Mouse (Mus musculus): Measurements from ENCODE around the gene Mgll. TPM values are rescaled to one million over a fixed set of nuclear protein-coding genes. Genes with fewer than 3 reads are reported as not detected.

The Mgll gene
- polyA plus RNA-seq, 1 experiment from 2014 or later: 4.6 TPM

DNA sequence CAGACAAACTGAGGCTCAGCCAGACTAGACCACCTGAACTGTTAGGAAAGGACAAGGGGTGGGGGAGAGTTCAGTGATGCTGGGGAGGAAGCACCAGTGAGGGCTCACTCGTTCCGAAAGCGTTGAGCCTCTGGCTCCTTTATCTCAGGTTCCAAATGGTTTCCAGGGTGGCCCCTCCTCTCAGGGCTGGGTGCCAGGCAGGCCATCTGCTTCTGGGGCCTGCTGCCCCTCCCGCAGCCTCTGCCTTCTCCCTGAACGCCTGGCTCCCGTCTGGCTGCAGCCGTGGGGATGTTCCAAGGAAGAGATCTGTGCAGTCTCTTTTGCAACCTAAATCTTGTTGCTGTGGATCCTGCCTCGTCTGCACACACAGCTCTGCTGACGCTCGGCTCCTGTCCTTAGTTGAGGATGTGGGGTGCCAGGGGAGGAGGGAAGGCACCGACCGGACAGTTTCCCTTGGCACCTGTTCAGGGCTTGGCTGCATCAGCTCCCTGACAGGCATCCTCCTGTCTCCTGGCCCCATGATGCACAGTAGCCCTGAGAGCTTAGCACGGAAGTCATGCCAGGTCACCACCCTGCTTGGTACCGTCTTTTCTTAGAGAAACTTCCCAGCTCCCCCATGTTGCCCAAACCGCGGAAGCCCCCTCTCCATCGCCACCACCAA, 35.7 kb downstream of the Mgll start:
- H3K27me3 ChIP-seq (ENCODE audit: control insufficient read depth, insufficient read depth, low read length): no peaks in the 10 kb centered on the region
- no peak overlapping the region for H3K9ac ChIP-seq (ENCODE audit: low read depth, low read length)
- WGBS: 73% methylated on average over 17 of the region's 17 CpGs
- no peak overlapping the region for H3K27ac ChIP-seq (ENCODE audit: low read depth, low read length)
- H3K36me3 ChIP-seq (ENCODE audit: control insufficient read depth, insufficient read depth, low read length): no peaks in the 10 kb centered on the region
- ATAC-seq (ENCODE audit: low FRiP score) (no peak), DNase-seq (ENCODE audit: low spot score) (no peak)
- H3K4me2 ChIP-seq (replicated peaks; ENCODE audit: low read depth, low read length): no peak overlapping the region
- no peaks in the 10 kb centered on the region for H3K9me3 ChIP-seq (ENCODE audit: control insufficient read depth, low read length)
- H3K4me1 ChIP-seq (replicated peaks; ENCODE audit: control insufficient read depth, insufficient read depth, low read length): no peaks in the 10 kb centered on the region; the same call in 1 of the 2 replicates
- no peak overlapping the region for H3K4me3 ChIP-seq (ENCODE audit: low read depth, low read length)

DNA sequence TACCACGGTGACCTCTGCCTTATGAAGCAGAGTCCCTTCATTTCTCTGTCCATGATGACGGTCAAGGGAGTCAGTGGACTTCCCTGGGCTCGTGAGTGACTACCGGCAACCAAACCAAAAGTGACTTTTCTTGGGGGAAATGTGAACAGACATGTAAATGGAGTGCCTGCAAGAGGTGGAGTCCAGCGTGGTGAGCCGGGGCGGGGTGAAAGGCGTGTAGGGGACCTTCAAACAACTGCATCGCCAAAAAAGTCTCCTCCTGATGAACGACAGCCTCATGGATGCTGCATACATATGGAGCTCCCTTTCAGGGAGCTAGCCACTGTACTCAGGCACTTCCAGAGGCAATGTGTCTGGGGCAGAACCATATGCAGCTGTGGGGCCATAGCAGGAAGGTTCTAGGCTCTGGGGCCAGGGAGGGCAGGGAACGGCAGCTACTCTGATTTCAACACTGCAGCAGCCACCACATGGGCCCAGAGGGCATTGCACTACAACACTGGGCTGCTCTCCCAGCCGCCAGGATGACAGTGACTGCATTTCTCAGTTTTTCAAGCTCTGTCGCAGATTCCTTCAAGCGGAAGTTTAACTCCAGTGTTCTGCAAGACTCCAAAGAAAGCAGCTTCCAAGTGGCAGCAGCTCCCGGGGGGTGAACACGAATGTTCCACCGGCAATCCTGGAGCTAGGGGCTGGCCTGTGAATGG, 36.9 kb downstream of the Mgll start:
- no peak overlapping the region for H3K9ac ChIP-seq (ENCODE audit: low read depth, low read length)
- WGBS: 68% methylated on average over 17 of the region's 17 CpGs
- H3K4me3 ChIP-seq (ENCODE audit: low read depth, low read length): no peak overlapping the region
- no peak for ATAC-seq (ENCODE audit: low FRiP score)
- DNase-seq (ENCODE audit: low spot score): no peak
- no peak overlapping the region for H3K27ac ChIP-seq (ENCODE audit: low read depth, low read length)
- H3K4me2 ChIP-seq (replicated peaks; ENCODE audit: low read depth, low read length): no peak overlapping the region
- no peaks in the 10 kb centered on the region for H3K9me3 ChIP-seq (ENCODE audit: control insufficient read depth, low read length)
- no peaks in the 10 kb centered on the region for H3K36me3 ChIP-seq (ENCODE audit: control insufficient read depth, insufficient read depth, low read length)
- H3K27me3 ChIP-seq (ENCODE audit: control insufficient read depth, insufficient read depth, low read length): no peaks in the 10 kb centered on the region
- no peaks in the 10 kb centered on the region; the same call in 1 of the 2 replicates for H3K4me1 ChIP-seq (replicated peaks; ENCODE audit: control insufficient read depth, insufficient read depth, low read length)

DNA sequence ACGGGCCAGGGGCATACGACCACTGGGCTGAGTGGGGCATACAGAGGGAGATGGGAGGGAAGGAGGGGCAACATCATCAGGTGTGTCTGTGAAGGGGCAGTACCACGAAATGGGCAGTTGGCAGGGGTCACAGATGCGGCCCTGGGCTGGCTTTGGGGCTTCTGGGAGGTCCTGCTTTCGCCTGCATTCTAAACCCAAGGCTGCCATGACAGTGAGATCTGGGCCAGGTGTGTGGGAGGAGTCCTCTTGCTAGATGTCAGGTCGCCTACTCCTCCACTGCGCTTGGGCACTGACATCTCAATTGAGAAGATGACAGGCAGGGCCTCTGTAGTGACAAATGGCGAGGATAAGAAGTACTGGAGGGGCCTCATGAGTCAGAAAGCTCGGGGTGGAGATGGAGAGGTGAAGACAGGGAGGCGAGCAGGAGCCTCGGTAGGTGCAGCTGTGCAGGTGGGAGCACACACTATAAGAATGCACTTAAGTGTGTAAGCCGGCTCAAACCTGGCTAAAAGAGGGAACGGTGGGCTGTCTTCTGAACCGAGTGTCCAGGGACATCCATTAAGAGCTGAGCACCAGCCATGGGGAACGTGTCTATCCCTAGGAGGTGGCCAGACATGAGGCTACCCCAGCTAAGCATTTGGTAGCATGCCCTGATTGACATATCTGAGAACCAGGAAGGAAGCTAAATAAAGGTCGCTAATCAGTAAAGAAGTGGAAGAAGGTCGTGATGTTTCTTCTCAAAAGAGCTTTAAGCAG, 37.6 kb downstream of the Mgll start:
- DNase-seq (ENCODE audit: low spot score) (no peak), ATAC-seq (ENCODE audit: low FRiP score) (no peak)
- WGBS: 77% methylated on average over 17 of the region's 17 CpGs
- H3K27me3 ChIP-seq (ENCODE audit: control insufficient read depth, insufficient read depth, low read length): no peaks in the 10 kb centered on the region
- H3K4me3 ChIP-seq (ENCODE audit: low read depth, low read length): no peak overlapping the region
- H3K4me1 ChIP-seq (replicated peaks; ENCODE audit: control insufficient read depth, insufficient read depth, low read length): no peaks in the 10 kb centered on the region; the same call in 1 of the 2 replicates
- no peaks in the 10 kb centered on the region for H3K36me3 ChIP-seq (ENCODE audit: control insufficient read depth, insufficient read depth, low read length)
- H3K9me3 ChIP-seq (ENCODE audit: control insufficient read depth, low read length): no peaks in the 10 kb centered on the region
- H3K4me2 ChIP-seq (replicated peaks; ENCODE audit: low read depth, low read length): no peak overlapping the region
- H3K9ac ChIP-seq (ENCODE audit: low read depth, low read length): no peak overlapping the region
- H3K27ac ChIP-seq (ENCODE audit: low read depth, low read length): no peak overlapping the region

DNA sequence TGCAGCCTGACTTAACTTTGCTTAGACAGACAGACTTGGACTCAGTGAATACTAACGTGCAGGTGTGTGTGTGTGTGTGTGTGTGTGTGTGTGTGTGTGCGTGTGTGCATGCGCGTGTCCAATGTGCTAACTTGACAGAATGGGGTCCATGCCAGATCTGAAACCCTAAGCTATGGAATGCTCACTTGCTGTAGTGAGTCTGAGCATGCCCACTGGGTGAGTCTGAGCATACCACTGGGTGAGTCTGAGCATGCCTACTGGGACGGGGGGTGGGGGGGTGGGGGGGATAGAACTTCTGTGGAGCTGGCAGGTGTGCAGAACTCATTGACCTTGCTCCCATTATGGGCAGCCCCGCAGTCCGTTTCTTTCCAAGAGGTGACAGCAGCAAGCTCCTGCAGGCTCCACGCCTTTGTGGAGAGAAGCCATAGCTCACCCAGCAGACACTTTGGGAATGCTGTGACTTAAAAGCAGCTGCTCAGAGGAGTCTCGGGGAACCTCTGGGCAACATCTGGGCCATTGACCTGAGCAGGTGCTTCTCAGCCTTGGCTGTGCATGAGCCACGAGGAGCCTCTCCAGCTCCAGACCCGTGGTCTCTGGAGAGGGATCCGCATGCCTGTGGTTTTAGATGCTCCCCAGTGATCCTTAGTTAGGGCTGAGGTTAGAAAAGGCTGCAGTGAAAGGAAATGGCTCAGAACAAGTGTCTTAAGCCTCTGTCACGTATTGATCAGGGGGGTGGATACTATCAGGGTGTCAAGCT, 38.4 kb downstream of the Mgll start:
- H3K27ac ChIP-seq (ENCODE audit: low read depth, low read length): no peak overlapping the region
- no peak overlapping the region for H3K9ac ChIP-seq (ENCODE audit: low read depth, low read length)
- H3K4me3 ChIP-seq (ENCODE audit: low read depth, low read length): no peak overlapping the region
- DNase-seq (ENCODE audit: low spot score) (no peak), ATAC-seq (ENCODE audit: low FRiP score) (no peak)
- H3K36me3 ChIP-seq (ENCODE audit: control insufficient read depth, insufficient read depth, low read length): no peaks in the 10 kb centered on the region
- WGBS: 81% methylated on average over 13 of the region's 13 CpGs
- no peak overlapping the region for H3K4me2 ChIP-seq (replicated peaks; ENCODE audit: low read depth, low read length)
- H3K27me3 ChIP-seq (ENCODE audit: control insufficient read depth, insufficient read depth, low read length): no peaks in the 10 kb centered on the region
- no peaks in the 10 kb centered on the region for H3K9me3 ChIP-seq (ENCODE audit: control insufficient read depth, low read length)
- no peaks in the 10 kb centered on the region; the same call in 1 of the 2 replicates for H3K4me1 ChIP-seq (replicated peaks; ENCODE audit: control insufficient read depth, insufficient read depth, low read length)

DNA sequence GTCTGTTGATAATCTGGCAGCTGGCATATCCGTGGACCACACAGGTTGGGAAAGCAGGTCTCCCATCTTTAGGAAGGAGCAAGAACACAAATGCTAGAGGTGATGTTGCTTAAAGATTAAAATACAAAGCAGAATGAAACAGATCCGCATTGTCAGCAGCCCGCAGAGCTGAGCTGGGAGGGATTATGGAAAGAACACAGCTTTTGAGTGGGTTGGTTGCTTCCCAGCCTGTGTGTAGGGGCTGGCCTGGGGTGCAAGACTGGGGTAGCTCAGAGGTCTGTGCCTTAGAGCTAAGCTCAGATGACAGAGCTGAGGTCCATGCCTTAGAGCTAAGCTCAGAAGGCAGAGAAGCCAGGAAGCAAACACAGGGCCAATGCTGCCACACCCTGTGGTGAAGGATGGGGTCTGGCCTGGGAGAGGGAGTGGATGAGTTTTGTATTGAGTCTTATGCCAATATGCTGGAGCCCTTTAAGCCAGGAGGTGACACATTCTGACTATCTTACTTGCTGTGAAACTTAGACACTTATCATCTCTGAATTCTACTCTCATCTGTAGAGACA, 39.4 kb downstream of the Mgll start:
- Histone ChIP-seq H3K36me3 (ENCODE audit: control insufficient read depth, insufficient read depth, low read length) (no peaks in the 10 kb centered on the region), H3K4me3 (ENCODE audit: low read depth, low read length) (no peak overlapping the region), H3K4me1 (replicated peaks; ENCODE audit: control insufficient read depth, insufficient read depth, low read length) (no peaks in the 10 kb centered on the region; the same call in 1 of the 2 replicates), H3K9me3 (ENCODE audit: control insufficient read depth, low read length) (no peaks in the 10 kb centered on the region), H3K4me2 (replicated peaks; ENCODE audit: low read depth, low read length) (no peak overlapping the region), H3K9ac (ENCODE audit: low read depth, low read length) (no peak overlapping the region), H3K27ac (ENCODE audit: low read depth, low read length) (no peak overlapping the region), H3K27me3 (ENCODE audit: control insufficient read depth, insufficient read depth, low read length) (no peaks in the 10 kb centered on the region)
- no peak for DNase-seq (ENCODE audit: low spot score)
- no peak for ATAC-seq (ENCODE audit: low FRiP score)
- WGBS: 93% methylated on average over 3 of the region's 3 CpGs

DNA sequence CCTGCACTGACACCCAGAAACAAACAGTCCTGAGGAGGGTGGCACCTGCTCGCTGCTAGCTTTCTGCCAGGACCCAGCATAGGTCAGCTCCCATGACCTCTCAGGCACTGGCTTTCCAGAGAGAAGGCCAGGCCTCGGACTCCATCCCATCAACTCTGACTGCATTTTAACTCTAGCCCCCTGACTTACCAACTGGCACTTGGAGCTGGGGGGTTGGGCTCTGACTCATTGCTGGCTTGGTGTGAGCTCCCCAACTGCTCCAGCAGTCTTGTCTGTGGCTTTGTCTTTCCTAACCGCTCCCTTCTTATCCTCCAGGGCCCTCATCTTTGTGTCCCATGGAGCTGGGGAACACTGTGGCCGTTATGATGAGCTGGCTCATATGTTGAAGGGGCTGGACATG, 40.1 kb downstream of the Mgll start:
- Histone ChIP-seq H3K4me1 (replicated peaks; ENCODE audit: control insufficient read depth, insufficient read depth, low read length) (no peaks in the 10 kb centered on the region; the same call in 1 of the 2 replicates), H3K27me3 (ENCODE audit: control insufficient read depth, insufficient read depth, low read length) (no peaks in the 10 kb centered on the region), H3K4me2 (replicated peaks; ENCODE audit: low read depth, low read length) (no peak overlapping the region), H3K27ac (ENCODE audit: low read depth, low read length) (no peak overlapping the region), H3K9me3 (ENCODE audit: control insufficient read depth, low read length) (no peaks in the 10 kb centered on the region), H3K4me3 (ENCODE audit: low read depth, low read length) (no peak overlapping the region), H3K36me3 (ENCODE audit: control insufficient read depth, insufficient read depth, low read length) (no peaks in the 10 kb centered on the region), H3K9ac (ENCODE audit: low read depth, low read length) (no peak overlapping the region)
- no peak for DNase-seq (ENCODE audit: low spot score)
- WGBS: 75% methylated on average over 4 of the region's 4 CpGs
- no peak for ATAC-seq (ENCODE audit: low FRiP score)

DNA sequence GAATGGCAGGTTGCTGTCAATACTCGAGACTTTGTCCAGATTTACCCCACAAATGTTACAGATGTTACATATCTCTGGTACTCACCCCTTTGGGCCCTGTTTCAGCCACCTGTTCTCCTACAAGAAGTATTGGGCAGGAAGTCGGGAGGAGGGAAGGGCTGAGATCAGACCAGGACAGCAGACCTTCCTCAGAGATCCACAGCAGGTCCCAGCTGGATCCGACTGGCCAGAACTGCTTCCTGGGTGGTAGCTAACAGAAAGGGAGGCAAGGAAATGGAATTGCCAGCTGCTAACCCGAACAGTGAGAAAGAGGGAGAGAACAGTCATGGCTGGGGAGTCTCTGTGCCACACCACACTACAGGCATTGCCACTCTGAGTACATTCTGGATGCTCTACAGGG, 43.5 kb downstream of the Mgll start:
- Histone ChIP-seq H3K4me1 (replicated peaks; ENCODE audit: control insufficient read depth, insufficient read depth, low read length) (no peaks in the 10 kb centered on the region), H3K9me3 (ENCODE audit: control insufficient read depth, low read length) (no peaks in the 10 kb centered on the region), H3K27me3 (ENCODE audit: control insufficient read depth, insufficient read depth, low read length) (no peaks in the 10 kb centered on the region), H3K4me3 (ENCODE audit: low read depth, low read length) (no peak overlapping the region), H3K27ac (ENCODE audit: low read depth, low read length) (no peak overlapping the region), H3K4me2 (replicated peaks; ENCODE audit: low read depth, low read length) (no peak overlapping the region), H3K36me3 (ENCODE audit: control insufficient read depth, insufficient read depth, low read length) (no peaks in the 10 kb centered on the region), H3K9ac (ENCODE audit: low read depth, low read length) (no peak overlapping the region)
- no peak for ATAC-seq (ENCODE audit: low FRiP score)
- no peak for DNase-seq (ENCODE audit: low spot score)
- WGBS: 73% methylated on average over 4 of the region's 4 CpGs

DNA sequence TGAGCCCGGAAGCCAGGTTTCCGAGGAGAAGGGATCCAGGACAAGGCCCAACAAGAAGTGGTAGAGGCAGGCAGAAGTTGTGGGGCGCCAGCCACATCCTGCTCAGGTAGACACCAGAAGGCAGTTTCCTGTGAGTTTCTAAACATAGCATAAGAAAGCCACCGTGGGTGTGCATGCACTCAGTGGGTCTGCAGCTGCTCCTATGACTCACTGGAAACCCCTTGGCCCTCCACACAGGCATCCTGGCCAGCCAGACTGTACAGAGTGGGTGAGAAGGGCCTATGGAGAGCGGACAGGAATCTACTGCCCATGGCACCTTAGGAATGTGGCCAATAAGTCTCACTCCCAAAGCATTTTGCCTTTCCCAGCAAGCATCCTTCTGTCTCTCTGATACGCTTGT, 45.5 kb downstream of the Mgll start:
- Histone ChIP-seq H3K27me3 (ENCODE audit: control insufficient read depth, insufficient read depth, low read length) (no peaks in the 10 kb centered on the region), H3K4me2 (replicated peaks; ENCODE audit: low read depth, low read length) (no peak overlapping the region), H3K36me3 (ENCODE audit: control insufficient read depth, insufficient read depth, low read length) (no peaks in the 10 kb centered on the region), H3K9ac (ENCODE audit: low read depth, low read length) (no peak overlapping the region), H3K4me3 (ENCODE audit: low read depth, low read length) (no peak overlapping the region), H3K9me3 (ENCODE audit: control insufficient read depth, low read length) (no peaks in the 10 kb centered on the region), H3K27ac (ENCODE audit: low read depth, low read length) (no peak overlapping the region), H3K4me1 (replicated peaks; ENCODE audit: control insufficient read depth, insufficient read depth, low read length) (no peaks in the 10 kb centered on the region)
- no peak for ATAC-seq (ENCODE audit: low FRiP score)
- WGBS: 76% methylated on average over 6 of the region's 6 CpGs
- DNase-seq (ENCODE audit: low spot score): no peak
